Mouse (Mus musculus) heart, embryonic 10.5 days (tissue): ENCODE measurements around the gene Wnt7b. TPM values are rescaled to one million over a fixed set of nuclear protein-coding genes. Genes with fewer than 3 reads are reported as not detected.
A peak's percentile ranks its signal among the peaks of the same experiment; 100 is the strongest.

Experiments used
- DNase-seq: peaks from one replicate; pipeline ENCODE4 v3.0.0-alpha.2; 2017; ENCODE audit warnings: low spot score
- H3K27ac ChIP-seq: fragments of 300-500 bp; sonication (generic); 2 replicates; pipeline ENCODE4 v1.5.1; 2016; ENCODE audit warnings: mild to moderate bottlenecking
- H3K27me3 ChIP-seq: fragments of 300-500 bp; sonication (generic); 2 replicates; pipeline ENCODE4 v1.6.1; 2016; ENCODE audit warnings: mild to moderate bottlenecking; ENCODE audit not compliant: poor library complexity, insufficient read depth, severe bottlenecking
- H3K36me3 ChIP-seq: fragments of 300-500 bp; sonication (generic); 2 replicates; pipeline ENCODE4 v1.6.1; 2016; ENCODE audit warnings: mild to moderate bottlenecking, moderate library complexity
- H3K4me1 ChIP-seq: fragments of 300-500 bp; sonication (generic); 2 replicates; pipeline ENCODE4 v1.6.1; 2016; ENCODE audit warnings: mild to moderate bottlenecking
- H3K4me3 ChIP-seq: fragments of 300-500 bp; sonication (generic); 2 replicates; pipeline ENCODE4 v1.5.1; 2016; ENCODE audit warnings: mild to moderate bottlenecking, moderate library complexity
- H3K9me3 ChIP-seq: fragments of 300-500 bp; sonication (generic); 2 replicates; pipeline ENCODE4 v1.6.1; 2016; ENCODE audit warnings: mild to moderate bottlenecking, moderate library complexity
- WGBS: fragments of 180-500 bp; shearing (Covaris S2); methylation state at CpG from one replicate; pipeline ENCODE4 v1.1.7; 2016; 5-methylcytosine and 5-hydroxymethylcytosine counted together
- polyA plus RNA-seq: library from polyadenylated mRNA; unstranded; fragments of >200 nt; fragmentation: Nextera tagmentation; extraction: Ambion mirVana; gene quantifications from 2 replicates; pipeline ENCODE4 v1.2.1, GENCODE M21; 2016

The Wnt7b gene
- polyA plus RNA-seq, 1 experiment from 2014 or later: 4.3 TPM

DNA sequence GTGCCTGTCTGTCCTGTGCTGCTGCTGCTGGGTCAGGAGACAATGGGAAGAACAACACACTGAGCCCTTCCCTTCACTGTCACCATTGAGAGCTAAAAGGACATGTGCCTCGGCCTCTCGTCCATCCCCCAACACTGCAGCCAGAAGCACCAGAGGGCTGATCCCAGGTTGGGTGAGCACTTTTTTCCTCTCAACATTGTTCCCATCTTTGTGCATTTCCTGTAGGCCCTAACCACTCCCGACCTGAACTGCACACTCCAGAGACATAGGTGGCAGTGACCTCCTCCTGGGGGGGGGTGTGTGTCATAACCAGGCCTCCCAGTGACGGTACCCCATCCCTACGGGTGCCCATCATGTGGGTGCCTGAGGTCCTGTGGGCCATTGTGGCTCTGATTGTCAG is 27.8 kb upstream of the Wnt7b start:
- H3K4me1 ChIP-seq: peaks cover 25% of the 10 kb centered on the region
- H3K4me3 ChIP-seq: no peak overlapping the region
- H3K9me3 ChIP-seq: peaks cover 3% of the 10 kb centered on the region; the same call in 1 of the 2 replicates
- H3K36me3 ChIP-seq: no peaks in the 10 kb centered on the region
- WGBS: 53% methylated on average over 5 of the region's 5 CpGs
- DNase-seq: no peak
- no peak overlapping the region for H3K27ac ChIP-seq
- peaks cover 44% of the 10 kb centered on the region for H3K27me3 ChIP-seq

DNA sequence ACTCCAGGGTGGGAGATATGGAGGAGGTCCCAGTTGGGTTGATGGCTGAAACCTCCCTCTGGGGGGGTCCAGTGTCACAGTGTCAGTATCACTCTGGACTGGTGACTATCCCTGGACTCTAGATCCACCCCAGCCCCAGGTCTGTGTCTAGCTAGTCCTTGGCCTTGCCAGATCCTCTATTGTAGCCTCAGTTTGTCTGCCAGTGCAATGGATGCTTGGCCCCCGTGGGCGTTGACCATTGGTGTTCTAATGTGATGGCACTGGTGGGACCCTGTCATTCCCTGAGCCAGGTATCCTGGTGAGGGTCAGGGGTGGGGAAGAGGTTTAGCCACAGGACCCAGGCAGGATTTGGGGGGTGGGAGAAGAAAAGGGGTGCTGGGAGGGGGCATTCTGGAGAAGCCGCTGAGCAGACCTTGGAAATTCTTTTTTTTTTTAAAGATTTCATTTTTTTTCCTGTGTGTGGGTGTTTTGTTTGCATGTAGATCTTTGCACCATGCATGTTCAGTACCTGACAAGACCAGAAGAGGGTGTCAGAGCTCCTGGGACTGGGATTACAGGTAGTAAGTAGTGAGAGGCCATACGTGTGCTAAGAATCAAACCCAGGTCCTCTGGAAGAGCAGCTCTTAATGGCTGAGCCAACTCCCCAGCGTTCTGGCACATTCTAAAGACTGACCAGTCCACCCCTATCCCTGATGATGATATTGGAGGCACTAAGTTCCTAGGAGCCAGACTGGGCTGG is 27.2 kb upstream of the Wnt7b start:
- H3K27ac ChIP-seq: no peak overlapping the region
- no peak for DNase-seq
- no peak overlapping the region for H3K4me3 ChIP-seq
- peaks cover 3% of the 10 kb centered on the region; the same call in 1 of the 2 replicates for H3K9me3 ChIP-seq
- WGBS: 75% methylated on average over 5 of the region's 5 CpGs
- H3K27me3 ChIP-seq: peaks cover 42% of the 10 kb centered on the region
- H3K4me1 ChIP-seq: peaks cover 24% of the 10 kb centered on the region
- no peaks in the 10 kb centered on the region for H3K36me3 ChIP-seq

DNA sequence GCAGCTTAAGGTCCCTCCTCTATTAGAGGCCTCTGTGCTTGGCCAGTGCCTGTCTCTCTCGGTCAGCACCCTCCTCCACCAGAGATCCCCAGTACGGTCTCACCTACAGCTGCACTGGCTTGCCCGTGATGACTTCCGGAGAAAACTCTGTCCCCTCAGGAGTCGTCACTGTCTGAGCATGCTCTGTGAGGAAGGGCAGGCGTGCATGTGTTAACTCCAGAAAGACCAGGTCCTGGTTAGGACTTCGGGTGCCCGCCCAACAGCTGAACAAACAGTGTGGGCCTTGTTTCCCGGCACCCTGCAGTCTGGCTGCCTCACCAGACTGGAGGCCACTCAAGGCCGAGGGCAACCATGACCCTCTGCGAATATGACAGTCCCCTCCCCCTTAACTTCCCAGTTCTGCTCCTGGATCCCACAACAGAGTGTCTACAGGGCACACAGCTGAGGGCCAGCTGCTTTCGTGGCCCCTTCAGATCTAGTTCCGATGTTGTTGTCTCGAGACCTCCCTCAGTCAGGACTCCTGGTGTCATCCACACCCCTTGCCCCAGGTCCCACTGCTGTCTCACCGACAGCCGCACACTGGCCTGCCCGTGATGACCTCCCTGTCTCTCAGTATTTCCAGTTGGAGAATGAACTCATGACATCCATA is 23.8 kb upstream of the Wnt7b start:
- peaks cover 13% of the 10 kb centered on the region for H3K4me1 ChIP-seq
- peaks cover 28% of the 10 kb centered on the region for H3K27me3 ChIP-seq
- no peaks in the 10 kb centered on the region for H3K9me3 ChIP-seq
- H3K27ac ChIP-seq: no peak overlapping the region
- H3K36me3 ChIP-seq: no peaks in the 10 kb centered on the region
- no peak overlapping the region for H3K4me3 ChIP-seq
- no peak for DNase-seq
- WGBS: 48% methylated on average over 17 of the region's 17 CpGs

GRCm38 (mm10) chr15:85604938-85605337 is 22.7 kb upstream of the Wnt7b start:
- WGBS: 91% methylated on average over 8 of the region's 8 CpGs
- Histone ChIP-seq H3K4me1 (peaks cover 18% of the 10 kb centered on the region), H3K9me3 (no peaks in the 10 kb centered on the region), H3K27me3 (peaks cover 31% of the 10 kb centered on the region), H3K27ac (no peak overlapping the region), H3K36me3 (no peaks in the 10 kb centered on the region), H3K4me3 (no peak overlapping the region)
- no peak for DNase-seq

GRCm38 (mm10) chr15:85604507-85604906 is 22.2 kb upstream of the Wnt7b start:
- no peaks in the 10 kb centered on the region for H3K36me3 ChIP-seq
- H3K9me3 ChIP-seq: no peaks in the 10 kb centered on the region
- DNase-seq: no peak
- H3K27ac ChIP-seq: no peak overlapping the region
- peaks cover 22% of the 10 kb centered on the region for H3K4me1 ChIP-seq
- no peak overlapping the region for H3K4me3 ChIP-seq
- peaks cover 31% of the 10 kb centered on the region for H3K27me3 ChIP-seq
- 74% methylated on average over 4 of the region's 4 CpGs for WGBS

- peaks cover 31% of the 10 kb centered on the region for H3K27me3 ChIP-seq
- DNase-seq: no peak
- WGBS: 49% methylated on average over 5 of the region's 5 CpGs
- H3K4me1 ChIP-seq: peaks cover 26% of the 10 kb centered on the region
- no peaks in the 10 kb centered on the region for H3K36me3 ChIP-seq
- no peak overlapping the region for H3K4me3 ChIP-seq
- H3K27ac ChIP-seq: no peak overlapping the region
- no peaks in the 10 kb centered on the region for H3K9me3 ChIP-seq
These were observed 21.1 kb upstream of the Wnt7b start for GRCm38 (mm10) chr15:85603422-85603821.

- H3K4me3 ChIP-seq: no peak overlapping the region
- WGBS: 71% methylated on average over 6 of the region's 6 CpGs
- H3K4me1 ChIP-seq: peaks cover 26% of the 10 kb centered on the region
- H3K36me3 ChIP-seq: no peaks in the 10 kb centered on the region
- peaks cover 31% of the 10 kb centered on the region for H3K27me3 ChIP-seq
- H3K9me3 ChIP-seq: no peaks in the 10 kb centered on the region
- no peak for DNase-seq
- no peak overlapping the region for H3K27ac ChIP-seq
These were observed 20.5 kb upstream of the Wnt7b start for GRCm38 (mm10) chr15:85602733-85603132.

- no peaks in the 10 kb centered on the region for H3K9me3 ChIP-seq
- 84% methylated on average over 5 of the region's 5 CpGs for WGBS
These were observed 19.7 kb upstream of the Wnt7b start for GRCm38 (mm10) chr15:85602021-85602420.

GRCm38 (mm10) chr15:85601202-85601601 is 18.9 kb upstream of the Wnt7b start:
- Histone ChIP-seq H3K4me3 (no peak overlapping the region), H3K27me3 (peaks cover 30% of the 10 kb centered on the region), H3K27ac (no peak overlapping the region), H3K36me3 (no peaks in the 10 kb centered on the region), H3K4me1 (peaks cover 24% of the 10 kb centered on the region), H3K9me3 (no peaks in the 10 kb centered on the region)
- WGBS: 80% methylated on average over 4 of the region's 4 CpGs
- no peak for DNase-seq

More at GRCm38 (mm10) chr15:85602021-85602420, 19.7 kb upstream of the Wnt7b start:
- Histone ChIP-seq H3K27ac (no peak overlapping the region), H3K4me1 (peaks cover 26% of the 10 kb centered on the region), H3K36me3 (no peaks in the 10 kb centered on the region), H3K27me3 (peaks cover 31% of the 10 kb centered on the region), H3K4me3 (no peak overlapping the region)
- no peak for DNase-seq

DNA sequence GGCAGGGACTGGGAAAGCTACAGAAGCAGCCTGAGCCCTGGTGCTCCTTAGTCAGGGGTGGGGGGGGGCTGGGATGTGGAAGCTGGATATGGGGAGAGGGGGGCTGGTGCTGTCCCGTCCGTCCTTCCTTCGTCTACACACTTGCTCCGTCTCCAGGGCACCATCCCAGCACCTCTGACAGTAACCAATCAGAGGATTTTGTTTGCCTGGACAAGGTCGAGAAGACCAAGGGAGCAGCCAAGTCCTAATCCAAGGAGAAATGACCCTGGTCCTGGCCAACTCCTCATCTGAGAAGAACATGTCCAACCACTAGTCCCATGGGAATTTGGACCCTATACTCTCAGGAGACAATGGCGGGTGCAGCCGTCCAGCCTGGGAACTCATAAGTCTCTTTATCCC is 18.4 kb upstream of the Wnt7b start:
- Histone ChIP-seq H3K36me3 (no peaks in the 10 kb centered on the region), H3K9me3 (no peaks in the 10 kb centered on the region), H3K4me1 (peaks cover 19% of the 10 kb centered on the region), H3K27ac (peak overlapping the region; percentile 64; the same call in 1 of the 2 replicates), H3K4me3 (no peak overlapping the region), H3K27me3 (peaks cover 25% of the 10 kb centered on the region)
- no peak for DNase-seq
- WGBS: 52% methylated on average over 7 of the region's 7 CpGs

GRCm38 (mm10) chr15:85599887-85600695 is 17.8 kb upstream of the Wnt7b start:
- 21% methylated on average over 18 of the region's 18 CpGs for WGBS
- Histone ChIP-seq H3K27ac (peak overlapping the region; percentile 64), H3K36me3 (no peaks in the 10 kb centered on the region), H3K4me1 (peaks cover 18% of the 10 kb centered on the region), H3K4me3 (no peak overlapping the region), H3K27me3 (peaks cover 20% of the 10 kb centered on the region), H3K9me3 (no peaks in the 10 kb centered on the region)
- DNase-seq: no peak

DNA sequence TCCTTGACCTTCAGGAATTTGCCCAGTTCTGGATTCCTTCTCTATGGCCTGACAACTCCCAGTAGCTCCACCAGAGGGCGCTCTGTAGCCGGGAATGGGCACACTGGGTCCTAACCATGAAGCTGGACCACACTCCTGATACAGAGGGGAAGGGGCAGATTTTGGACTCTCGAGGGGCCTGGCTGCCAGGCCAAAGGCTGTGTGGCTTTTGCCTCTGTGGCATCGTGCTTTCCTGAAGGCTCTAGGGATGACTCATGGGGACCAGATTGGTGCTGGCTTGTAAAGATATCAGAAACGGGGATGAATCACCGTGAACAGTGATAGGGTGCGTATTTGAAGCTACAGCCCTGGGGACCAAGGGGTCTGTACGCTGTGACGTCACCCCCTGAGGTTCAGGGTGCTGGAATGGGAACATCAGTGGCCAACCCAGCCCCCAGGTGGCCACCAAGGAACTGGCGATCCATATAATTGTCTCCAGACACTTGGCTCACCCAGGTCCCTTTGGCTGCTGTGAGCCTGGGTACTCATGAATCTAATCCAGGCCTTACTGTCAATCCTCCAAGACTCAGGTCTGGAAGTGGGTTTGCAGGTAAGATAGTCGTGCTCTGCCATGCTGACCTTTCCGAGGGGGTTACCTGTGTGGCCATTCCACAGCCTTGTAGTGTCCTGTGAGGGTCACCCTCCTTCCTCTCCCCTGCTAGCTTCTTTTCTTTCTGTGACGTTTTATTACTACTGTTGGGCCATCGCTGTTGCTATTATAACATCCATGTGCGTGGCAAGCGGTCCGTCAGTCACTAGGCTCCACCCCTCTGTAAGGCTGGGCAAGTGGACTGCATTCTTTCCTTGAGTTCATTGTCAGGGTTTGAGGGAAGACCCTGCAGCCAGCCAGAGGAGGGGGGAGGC is 17.0 kb upstream of the Wnt7b start:
- H3K36me3 ChIP-seq: no peaks in the 10 kb centered on the region
- H3K9me3 ChIP-seq: no peaks in the 10 kb centered on the region
- H3K27ac ChIP-seq: peak overlapping the region; percentile 64; the same call in 1 of the 2 replicates
- WGBS: 48% methylated on average over 17 of the region's 17 CpGs
- no peak overlapping the region for H3K4me3 ChIP-seq
- H3K4me1 ChIP-seq: peaks cover 18% of the 10 kb centered on the region
- no peak for DNase-seq
- H3K27me3 ChIP-seq: peaks cover 15% of the 10 kb centered on the region
